Mouse (Mus musculus) midbrain, embryonic 16.5 days (tissue): Measurements from ENCODE around the gene AU041133. TPM values are rescaled to one million over a fixed set of nuclear protein-coding genes. Genes with fewer than 3 reads are reported as not detected.

Experiments used
- ATAC-seq: fragments of 200-750 bp; cut with Nextera tagmentation; 2 replicates; pipeline ENCODE4 v1.8.0; 2017; ENCODE audit warnings: moderate TSS enrichment
- H3K27ac ChIP-seq: fragments of 300-500 bp; sonication (generic); 2 replicates; pipeline ENCODE4 v1.5.1; 2014; ENCODE audit warnings: mild to moderate bottlenecking, low read length, mixed read lengths
- H3K27me3 ChIP-seq: fragments of 300-500 bp; sonication (generic); 2 replicates; pipeline ENCODE4 v1.6.1; 2014; ENCODE audit warnings: low read depth, low read length, mixed read lengths; ENCODE audit not compliant: control insufficient read depth, insufficient read depth
- H3K36me3 ChIP-seq: fragments of 300-500 bp; sonication (generic); 2 replicates; pipeline ENCODE4 v1.6.1; 2014; ENCODE audit warnings: mild to moderate bottlenecking, low read length, moderate library complexity, mixed read lengths; ENCODE audit not compliant: control insufficient read depth, insufficient read depth
- H3K4me1 ChIP-seq: fragments of 300-500 bp; sonication (generic); 2 replicates; pipeline ENCODE4 v1.6.1; 2014; ENCODE audit warnings: mild to moderate bottlenecking, low read length, mixed read lengths; ENCODE audit not compliant: control insufficient read depth, insufficient read depth
- H3K4me2 ChIP-seq: fragments of 300-500 bp; sonication (generic); 2 replicates; pipeline ENCODE4 v1.6.1; 2014; ENCODE audit warnings: mild to moderate bottlenecking, low read length, mixed read lengths
- H3K4me3 ChIP-seq: fragments of 300-500 bp; sonication (generic); 2 replicates; pipeline ENCODE4 v1.5.1; 2014; ENCODE audit warnings: low read depth, mild to moderate bottlenecking, low read length, moderate library complexity, mixed read lengths
- H3K9ac ChIP-seq: fragments of 300-500 bp; sonication (generic); 2 replicates; pipeline ENCODE4 v1.6.1; 2014; ENCODE audit warnings: low read depth, low read length, mixed read lengths
- H3K9me3 ChIP-seq: fragments of 300-500 bp; sonication (generic); replicated peaks from 2 replicates; pipeline ENCODE4 v1.6.1; 2014; ENCODE audit warnings: mild to moderate bottlenecking, low read length, mixed read lengths; ENCODE audit not compliant: control insufficient read depth, poor library complexity, severe bottlenecking
- WGBS: fragments of 180-500 bp; shearing (Covaris S2); extraction: QIAGEN DNeasy Blood & Tissue Kit; methylation state at CpG from one replicate; pipeline ENCODE4 v1.1.7; 2014; 5-methylcytosine and 5-hydroxymethylcytosine counted together
- polyA plus RNA-seq: library from polyadenylated mRNA; unstranded; fragments of >200 nt; fragmentation: Nextera tagmentation; extraction: Ambion mirVana; gene quantifications from 2 replicates; pipeline ENCODE4 v1.2.1, GENCODE M21; 2015

The AU041133 gene
- polyA plus RNA-seq, 1 experiment from 2014 or later: 9.8 TPM

- Histone ChIP-seq H3K9ac (peak overlapping the region; percentile 75), H3K27me3 (no peaks in the 10 kb centered on the region), H3K27ac (peak overlapping the region; percentile 94), H3K36me3 (no peaks in the 10 kb centered on the region), H3K4me3 (peak overlapping the region; percentile 61), H3K9me3 (peaks cover 10% of the 10 kb centered on the region; the same call in 1 of the 2 replicates), H3K4me2 (peak overlapping the region; percentile 72), H3K4me1 (peaks cover 5% of the 10 kb centered on the region; the same call in 1 of the 2 replicates)
- 5% methylated on average over 47 of the region's 47 CpGs for WGBS
- peak; percentile 100 for ATAC-seq
These were observed 50.6 kb downstream of the AU041133 start for GRCm38 (mm10) chr10:82178257-82179064.

Other genes with a start within 250 kb of the AU041133 start
- gene Zfp781, start 197.5 kb upstream of the AU041133 start, polyA plus RNA-seq: 7.4 and 8.2 TPM in 2 replicates
- 16.2 and 17.4 TPM in 2 replicates for gene Zfp873, start 79.9 kb upstream of the AU041133 start, polyA plus RNA-seq
- 6.5 and 7.5 TPM in 2 replicates for gene BC024063, start 44.7 kb upstream of the AU041133 start, polyA plus RNA-seq
- gene Zfp938, start 113.3 kb downstream of the AU041133 start, polyA plus RNA-seq: 29.9 and 33.0 TPM in 2 replicates
- not detected in 2 replicates for gene 4932415D10Rik, start 188.6 kb downstream of the AU041133 start, polyA plus RNA-seq
- 14.5 and 16.6 TPM in 2 replicates for gene Gm4924, start 226.2 kb downstream of the AU041133 start, polyA plus RNA-seq